Mouse (Mus musculus) brain, embryonic 14.5 days (tissue): ENCODE measurements at regions not wholly inside any gene's neighbourhood (a gene's known extent, or its start where the extent isn't known, plus 50 kb on each side); places are given as distances from the start of the nearest gene placed in this dataset.

ENCODE experiments used
- CTCF ChIP-seq: fragments of 200-500 bp; IDR thresholded peaks from 2 replicates; pipeline ENCODE4 v1.5.1; 2012; ENCODE audit warnings: inconsistent platforms, mild to moderate bottlenecking, moderate library complexity, borderline replicate concordance; ENCODE audit not compliant: insufficient read depth, insufficient read length; ENCODE audit errors: extremely low read depth
- POLR2A ChIP-seq: fragments of 200-500 bp; IDR thresholded peaks from 2 replicates; pipeline ENCODE4 v1.6.1; 2012; ENCODE audit warnings: mild to moderate bottlenecking, inconsistent platforms, borderline replicate concordance; ENCODE audit not compliant: poor library complexity, insufficient read depth, insufficient read length, severe bottlenecking; ENCODE audit errors: extremely low read depth

- TF ChIP-seq POLR2A (no peak), CTCF (no peak)
These were observed 347.3 kb downstream of the Zfp352 start for GRCm38 (mm10) chr4:90565909-90566308.
